Mouse (Mus musculus) adrenal gland, postnatal 4 days (tissue): ENCODE measurements around the gene Bbox1. TPM values are rescaled to one million over a fixed set of nuclear protein-coding genes. Genes with fewer than 3 reads are reported as not detected.

Source experiments
- DNase-seq, 2 experiments: peaks; one replicate each; pipeline ENCODE4 v3.0.0; 2021 to 2022; ENCODE audit warnings: low spot score in 2 of 2, mixed read lengths in 2 of 2
- long read RNA-seq, 2 experiments: library from polyadenylated mRNA; stranded (forward); transcript quantifications; one replicate each; pipeline ENCODE4 v2.0.0; 2021
- total RNA-seq, 2 experiments: library from RNA; stranded (reverse); gene quantifications; 2 replicates each; pipeline ENCODE4 v1.2.3; 2021

Gene Bbox1
- total RNA-seq, result 1 to 10 TPM in 1 of 2 experiments, under 1 TPM in 1; 0.39 to 2.0 TPM
- long read RNA-seq, experiment 1, full-length matches to known transcripts, result 3 of 3 reads
- long read RNA-seq, experiment 1, partial matches to known transcripts, result 0 of 3 reads
- long read RNA-seq, experiment 1, other reads (novel, unspliced or antisense), result 0 of 3 reads
- long read RNA-seq, experiment 2, result 0 reads

DNA sequence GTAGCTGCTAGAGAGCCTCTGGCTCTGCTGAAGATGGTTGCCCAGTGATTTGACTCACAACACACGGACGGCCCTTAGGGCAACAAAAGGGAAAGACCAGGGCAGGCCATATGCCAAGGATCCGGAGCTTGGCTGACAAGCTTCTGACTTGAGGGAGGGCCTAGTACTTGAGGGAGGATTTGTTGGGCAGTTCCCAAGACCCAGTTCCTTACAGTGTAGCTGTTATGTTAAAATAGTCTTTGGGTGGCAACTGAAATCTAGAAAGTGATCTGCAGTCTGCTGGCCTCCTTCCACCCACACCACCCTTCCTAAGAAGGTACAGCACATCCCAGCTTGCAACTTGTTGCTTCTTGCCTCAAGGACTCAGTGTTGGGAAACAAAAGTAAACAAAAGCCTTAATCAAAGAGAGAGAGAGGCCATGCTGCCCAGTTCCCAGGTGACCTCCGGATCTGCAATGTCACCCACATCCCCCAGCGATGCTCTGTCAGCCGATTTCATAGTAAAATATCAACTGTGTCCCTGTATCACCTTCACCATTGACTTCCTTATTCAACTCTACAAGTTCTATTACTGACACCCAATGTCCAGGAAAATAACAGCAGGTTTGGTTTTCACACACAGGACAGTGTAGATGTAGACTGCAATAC is at the start of gene Bbox1:
TSS of gene Bbox1 (minus strand) at position 52 of the 647 bp plus-strand sequence.
- no peak for DNase-seq

DNA sequence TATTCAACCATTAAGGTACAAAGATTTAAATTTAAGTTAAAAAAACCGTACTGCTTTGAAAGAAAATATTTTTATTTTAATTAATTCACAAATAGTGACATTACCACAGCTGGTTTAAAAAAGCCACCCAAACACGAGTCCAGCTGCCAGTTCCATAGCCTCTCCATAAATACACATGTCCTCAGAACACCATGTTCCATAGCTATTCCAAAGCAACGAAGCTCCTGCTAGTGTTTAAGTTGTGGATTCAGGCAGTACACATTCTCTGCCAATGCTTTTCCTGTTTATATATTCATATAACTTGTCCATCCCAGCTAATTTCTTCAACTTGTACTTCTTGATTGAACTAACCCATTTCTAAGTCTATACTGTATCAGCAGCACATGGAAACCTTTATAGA is 49.5 kb upstream of the Bbox1 start:
- no peak for DNase-seq

DNA sequence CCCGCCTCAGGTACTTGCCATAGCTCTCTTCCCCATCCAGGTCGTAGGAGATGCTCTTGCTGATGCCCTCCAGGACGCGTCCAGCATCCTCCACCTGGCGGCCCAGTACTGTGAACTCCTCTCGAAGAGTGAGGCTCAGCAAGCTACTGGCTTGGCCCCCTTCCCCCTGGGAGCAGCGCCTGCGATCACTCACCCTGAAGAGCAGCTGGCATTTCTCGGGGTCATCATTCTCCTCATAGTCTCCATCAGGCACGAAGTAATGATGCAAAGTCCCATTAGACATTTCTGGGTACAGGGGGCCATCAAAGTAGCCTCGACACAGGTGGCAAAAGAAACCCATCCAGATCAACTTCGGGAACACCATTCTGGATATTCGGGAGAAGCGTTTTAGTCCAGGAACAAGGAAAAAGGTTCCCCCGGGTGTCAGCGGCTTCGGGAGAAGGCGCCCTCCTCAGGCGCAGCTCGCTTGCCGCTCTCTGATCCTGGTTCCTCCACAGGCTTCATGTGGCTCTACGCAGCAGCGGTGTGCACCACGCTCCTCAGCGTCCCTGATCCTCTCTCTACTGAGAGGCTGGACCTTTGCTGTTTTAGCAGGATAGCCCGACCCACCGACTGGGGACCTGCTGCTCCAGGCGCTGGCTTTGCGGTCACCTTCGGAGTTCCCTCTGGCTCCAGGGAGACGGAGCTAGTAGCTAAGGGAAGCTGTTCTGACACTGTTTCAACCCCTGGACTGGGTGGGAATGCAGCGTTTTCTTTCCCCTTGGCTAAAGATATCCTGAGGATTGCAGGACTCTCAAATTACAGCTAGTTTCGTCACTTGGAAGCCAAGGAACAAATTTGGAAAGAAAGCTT is 48.3 kb upstream of the Bbox1 start, which contains the start of gene Fibin:
TSS of gene Fibin (minus strand) at position 752 of the 852 bp plus-strand sequence.
- DNase-seq, result peak in 1 of 2 experiments; percentile 7

DNA sequence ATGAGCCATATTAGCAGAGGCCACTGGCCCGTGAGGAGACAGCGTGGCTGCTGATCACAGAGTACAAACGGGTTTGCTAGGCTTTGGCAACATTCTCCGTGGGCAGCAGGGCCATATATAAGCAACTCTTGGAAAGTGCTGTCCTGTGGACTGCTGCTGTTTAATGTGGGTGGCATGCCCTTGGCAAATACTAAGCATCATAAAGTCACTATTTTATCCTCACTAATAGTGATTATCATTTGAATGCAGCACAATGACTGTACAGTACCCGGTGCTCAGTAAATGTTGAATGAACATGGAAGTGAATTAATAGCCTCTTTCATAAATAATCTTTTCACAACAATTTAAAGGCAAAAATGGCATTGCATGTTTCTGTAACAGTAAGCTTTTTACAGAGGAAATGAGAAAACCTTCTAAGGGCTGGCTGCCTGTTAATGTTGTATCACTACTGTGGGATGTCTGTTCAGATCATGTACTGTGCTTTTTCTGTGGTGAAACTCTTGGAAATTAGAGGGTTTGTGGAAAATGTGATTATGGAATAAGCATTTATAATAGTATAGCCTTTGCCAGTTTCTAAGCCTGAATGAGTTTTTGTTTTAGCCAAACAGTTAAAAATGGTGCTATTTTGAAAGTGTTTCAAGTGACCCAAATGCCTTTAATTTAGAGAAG is 39.1 kb upstream of the Bbox1 start:
- DNase-seq, result no peak

- DNase-seq, result no peak
Observed at GRCm38 (mm10) chr2:110351843-110352251, 37.5 kb upstream of the Bbox1 start.

DNA sequence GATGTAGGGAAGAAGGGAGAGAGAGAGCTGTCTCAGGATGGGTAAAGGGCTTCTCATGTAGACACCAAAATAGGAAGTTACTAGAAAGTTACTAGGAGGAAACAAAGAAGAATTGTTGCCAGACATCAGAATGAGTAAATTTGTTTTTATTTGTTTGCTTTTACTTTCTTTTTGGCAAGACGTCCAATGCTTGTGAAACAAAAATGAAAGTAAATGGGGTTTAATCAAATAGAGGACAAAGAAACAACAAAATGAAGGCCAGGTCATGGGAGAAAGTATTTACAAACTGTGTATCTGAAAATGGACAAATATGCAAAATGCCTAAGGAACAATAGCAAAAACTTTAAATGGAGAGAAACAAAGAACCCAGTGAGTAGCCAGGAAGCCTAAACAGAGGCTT is 37.0 kb upstream of the Bbox1 start:
- DNase-seq, result no peak

DNA sequence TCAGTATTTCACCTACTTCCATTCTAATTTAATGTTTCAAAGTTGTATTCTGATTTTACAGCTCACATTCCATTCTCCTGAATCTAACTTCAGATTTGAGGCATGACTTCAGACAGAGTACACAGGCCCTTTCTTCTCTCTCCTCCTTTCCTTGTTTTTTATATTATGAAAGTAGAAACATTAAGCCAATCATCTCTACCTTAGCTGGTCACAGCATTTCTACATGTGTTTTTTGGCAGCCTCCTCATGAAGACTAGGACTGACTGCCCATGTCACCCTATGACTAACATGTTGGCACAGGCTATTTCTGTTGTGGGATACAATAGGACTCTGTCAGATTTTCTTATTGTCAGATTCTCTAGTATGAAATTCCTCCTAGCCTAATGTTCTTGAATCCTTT is 14.6 kb upstream of the Bbox1 start:
- DNase-seq, result no peak

- no peak for DNase-seq
Observed at GRCm38 (mm10) chr2:110319949-110320348, 5.6 kb upstream of the Bbox1 start.

- DNase-seq, result no peak
Observed at GRCm38 (mm10) chr2:110319266-110319665, 4.9 kb upstream of the Bbox1 start.

- DNase-seq, result no peak
Observed at GRCm38 (mm10) chr2:110318719-110319118, 4.4 kb upstream of the Bbox1 start.

DNA sequence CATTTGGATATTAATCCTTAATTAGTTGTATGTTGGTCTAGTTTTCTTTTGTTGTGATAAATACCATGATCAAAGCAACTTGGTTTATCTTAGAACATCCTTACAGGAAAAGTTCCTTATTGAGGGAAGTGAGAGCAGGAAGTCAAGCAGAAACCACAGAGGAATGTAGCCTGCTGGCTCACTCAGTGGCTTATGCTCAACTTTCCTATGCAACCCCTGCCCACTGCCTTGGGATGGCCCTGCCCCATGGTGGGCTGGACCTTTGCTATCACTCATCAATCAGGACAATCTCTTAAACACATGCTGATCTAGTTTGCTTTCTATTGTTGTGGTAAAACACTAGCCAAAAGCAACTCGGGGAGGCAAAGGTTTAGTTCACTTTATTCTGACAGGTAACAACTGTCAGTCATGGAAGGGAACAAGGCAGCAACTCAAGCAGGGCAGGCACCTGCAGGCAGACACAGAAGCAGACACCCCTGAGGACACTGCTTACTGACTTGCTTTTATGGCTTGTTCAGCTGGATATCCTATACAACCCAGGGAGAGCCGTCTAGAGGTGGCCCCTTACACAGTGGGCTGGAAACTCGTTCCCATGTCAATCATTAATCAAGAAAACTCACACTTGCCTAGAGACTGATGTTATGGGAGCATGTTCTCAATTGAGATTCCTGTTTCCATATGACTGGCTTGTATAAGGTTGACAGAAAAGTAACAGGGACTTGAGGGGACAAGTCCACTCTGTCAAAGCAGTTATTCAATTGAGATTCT is 1.9 kb upstream of the Bbox1 start:
- no peak for DNase-seq

DNA sequence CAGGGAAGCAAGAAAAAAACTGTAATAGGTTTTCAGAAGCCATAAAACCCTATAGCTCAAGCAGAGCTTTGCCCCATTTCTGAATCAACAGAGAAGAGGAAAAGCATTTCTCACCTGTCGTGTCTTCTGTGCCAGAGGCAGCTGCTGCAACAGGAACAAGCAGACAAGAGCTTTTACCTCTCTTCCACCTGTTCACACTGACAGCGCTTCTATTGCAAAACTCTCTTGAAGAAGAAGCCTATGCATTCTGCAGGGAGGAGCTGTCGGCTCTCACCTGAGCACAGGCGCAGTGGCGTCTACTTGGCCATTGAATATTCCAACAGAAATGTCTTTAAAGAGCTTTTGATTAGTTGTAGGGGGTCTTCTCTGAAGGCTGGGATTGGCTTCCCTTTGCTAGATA is 286 bp downstream of the Bbox1 start:
- no peak for DNase-seq

- no peak for DNase-seq
Observed at GRCm38 (mm10) chr2:110313305-110313824, 995 bp downstream of the Bbox1 start.

DNA sequence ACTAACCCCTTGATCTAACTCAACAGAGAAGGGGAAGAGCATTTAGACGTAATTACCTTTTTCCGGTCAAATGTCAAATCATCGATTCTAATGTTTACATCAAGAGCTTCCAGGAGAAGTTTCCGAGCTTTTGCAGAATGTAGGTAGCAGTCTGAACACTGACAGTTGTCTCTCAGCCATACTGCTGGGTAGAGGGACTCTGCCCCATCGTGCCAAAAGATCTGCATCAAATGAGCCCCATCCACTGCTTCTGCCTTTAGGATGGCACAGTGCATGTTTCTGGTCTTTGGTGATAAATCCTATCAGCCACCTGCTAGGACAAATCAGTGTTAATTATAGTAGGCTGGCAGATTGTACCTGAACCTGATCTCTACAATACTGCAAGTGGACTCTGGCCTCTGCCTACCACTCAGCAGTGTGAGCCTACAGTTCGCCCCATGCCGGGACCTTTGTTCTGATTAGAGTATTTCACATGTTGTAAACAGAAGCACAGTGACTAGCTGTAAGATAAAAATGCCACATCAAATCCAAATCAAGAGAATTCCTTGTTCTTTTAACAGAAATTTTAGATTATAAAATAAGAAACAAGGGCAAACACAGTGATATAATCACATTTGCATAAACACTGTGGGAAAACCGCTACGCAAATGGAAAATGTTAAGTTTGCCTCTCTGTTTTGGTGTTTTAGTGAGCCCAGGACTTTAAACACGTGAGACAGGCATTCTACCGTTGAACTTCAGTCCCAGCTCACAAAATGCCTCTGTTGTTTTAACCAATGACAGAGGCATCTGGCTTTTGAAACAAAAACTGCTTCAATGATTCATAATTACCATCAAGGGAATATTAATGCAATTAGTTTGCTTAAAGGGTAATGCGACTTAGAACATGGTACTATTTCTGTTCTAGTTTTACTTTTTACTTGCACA is 8.7 kb downstream of the Bbox1 start:
- DNase-seq, result no peak

DNA sequence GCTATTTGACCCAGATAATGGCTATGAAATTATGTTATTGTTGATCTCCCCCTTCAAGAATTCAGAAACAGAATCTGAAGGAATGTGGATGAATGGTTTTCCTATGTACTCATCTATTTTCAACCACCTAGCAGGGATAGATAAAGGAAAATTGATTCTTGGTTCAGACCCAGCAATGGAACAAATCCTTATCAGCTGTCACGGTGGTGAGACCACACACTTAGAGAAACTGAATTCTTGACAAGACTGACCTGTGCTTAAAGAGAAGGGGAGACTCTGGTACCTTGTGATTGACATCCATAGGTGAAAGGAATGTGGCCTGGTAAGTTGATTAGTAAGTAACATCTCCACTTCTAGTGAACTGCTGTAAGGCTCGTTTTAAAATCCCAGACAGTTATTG is 12.1 kb downstream of the Bbox1 start:
- DNase-seq, result no peak

DNA sequence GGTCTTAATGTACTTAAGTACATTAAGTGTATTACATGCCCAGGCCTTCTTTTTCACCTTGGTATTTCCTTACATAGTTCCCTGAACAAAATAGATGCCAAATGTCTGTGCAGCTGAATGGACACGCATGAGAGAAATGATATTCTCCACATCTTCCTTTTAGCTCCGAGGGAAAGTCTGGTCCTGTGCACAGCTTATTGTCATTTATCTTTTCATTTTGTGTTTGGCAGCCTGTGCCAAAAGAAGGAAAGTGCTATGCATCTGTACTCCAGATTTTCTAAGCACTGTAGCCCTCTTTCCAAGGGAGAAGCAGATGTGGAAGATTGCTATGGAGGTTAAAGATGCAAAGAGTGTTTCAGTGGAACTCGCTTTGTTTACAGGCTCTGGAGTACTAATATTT is 13.0 kb downstream of the Bbox1 start:
- DNase-seq, result no peak

DNA sequence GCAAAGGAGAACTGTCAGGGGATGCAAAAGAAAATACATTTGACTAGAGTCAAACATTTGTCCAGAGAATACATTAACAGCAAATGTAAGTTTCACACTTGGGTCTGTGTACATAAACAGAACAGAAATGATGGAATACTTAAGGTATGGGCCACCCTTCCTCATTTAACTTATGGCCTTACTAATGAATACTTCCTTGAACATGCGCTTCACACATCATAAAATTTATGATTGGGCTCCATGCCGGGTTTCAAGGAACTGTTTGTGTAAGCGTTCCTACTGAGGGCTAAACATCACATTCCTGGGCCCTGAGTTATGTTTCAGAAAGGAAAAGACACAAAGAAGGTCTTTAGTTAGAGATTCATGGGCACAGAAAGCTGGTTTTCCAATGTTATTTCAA is 19.4 kb downstream of the Bbox1 start:
- no peak for DNase-seq

GRCm38 (mm10) chr2:110287959-110288358 is 26.4 kb downstream of the Bbox1 start:
- no peak for DNase-seq

DNA sequence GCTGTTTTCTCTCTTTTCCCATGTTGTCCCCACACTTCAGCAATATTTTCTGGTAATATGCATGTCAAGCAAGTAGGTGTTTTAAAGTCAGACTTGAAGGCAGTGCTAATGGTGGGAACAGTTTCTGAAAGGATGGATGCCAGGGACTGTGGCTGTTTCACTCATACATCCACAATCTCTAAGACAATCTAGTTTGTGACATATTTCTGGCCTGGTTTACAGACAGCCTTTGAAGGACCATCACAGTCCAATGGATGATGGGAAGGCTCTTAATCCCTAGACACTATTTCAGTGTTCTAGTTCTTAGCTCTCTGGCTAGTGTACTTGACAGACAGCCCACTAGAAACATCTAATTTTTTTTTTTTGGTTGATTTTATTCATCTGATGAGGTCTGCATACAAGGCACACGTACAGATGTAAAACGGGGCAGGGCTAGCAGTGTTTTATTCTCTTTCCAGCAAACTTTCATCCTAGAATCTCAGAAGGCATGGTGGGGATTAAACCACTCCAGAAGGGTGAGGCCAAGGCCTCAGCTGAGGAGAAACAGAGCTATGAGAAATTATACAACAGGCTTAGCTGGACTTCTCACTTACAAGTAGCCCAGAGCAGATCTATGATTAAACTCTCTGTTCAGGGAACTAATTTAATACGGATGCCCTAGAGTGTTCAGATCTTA is 28.4 kb downstream of the Bbox1 start:
- no peak for DNase-seq
